Mouse (Mus musculus): ENCODE results near the gene Pde4d. TPM values are rescaled to one million over a fixed set of nuclear protein-coding genes. Genes with fewer than 3 reads are reported as not detected.

Pde4d gene
- polyA plus RNA-seq, 2 experiments: 11.7 to 17.3 TPM

DNA sequence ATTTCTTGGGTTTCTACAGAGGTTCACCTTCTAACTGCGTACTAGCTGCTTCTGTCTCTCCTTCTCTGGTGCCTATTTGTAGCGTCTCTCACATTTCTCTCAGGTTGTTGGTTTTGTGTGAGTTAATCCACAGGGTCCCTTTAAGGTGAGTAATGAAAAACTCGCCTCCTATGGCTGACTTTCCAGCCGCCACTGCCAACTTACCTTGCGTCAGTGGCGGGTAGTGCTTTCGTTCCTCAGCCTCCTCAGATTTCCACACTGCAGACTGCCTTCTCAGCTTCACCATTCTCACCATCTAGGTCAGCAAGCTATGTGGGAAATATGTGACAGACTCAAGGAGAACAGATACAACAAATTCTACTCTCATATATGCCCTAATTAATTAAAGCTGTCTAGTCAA is 977.8 kb downstream of the Pde4d start:
- Histone ChIP-seq H3K4me3 (replicated peaks; ENCODE audit: low read length) (no peak overlapping the region), H3K4me1 (ENCODE audit: control insufficient read depth, insufficient read depth, low read length) (peaks cover 3% of the 10 kb centered on the region; the same call in 1 of the 2 replicates), H3K9ac (ENCODE audit: low read depth, low read length, severe bottlenecking) (no peak overlapping the region), H3K4me2 (replicated peaks; ENCODE audit: low read depth, low read length, severe bottlenecking) (no peak overlapping the region), H3K27me3 (ENCODE audit: control insufficient read depth, insufficient read depth, low read length) (no peaks in the 10 kb centered on the region), H3K9me3 (ENCODE audit: control insufficient read depth, low read length) (no peaks in the 10 kb centered on the region), H3K36me3 (ENCODE audit: control insufficient read depth, insufficient read depth, low read length) (no peaks in the 10 kb centered on the region), H3K27ac (replicated peaks; ENCODE audit: low read depth, low read length) (no peak overlapping the region)
- WGBS: 48% methylated on average over 7 of the region's 7 CpGs
- DNase-seq (ENCODE audit: low spot score) (no peak), ATAC-seq (ENCODE audit: low FRiP score, low read depth) (no peak)
- no peak for TF ChIP-seq POLR2A (IDR thresholded peaks at IDR 0.05; ENCODE audit: borderline replicate concordance, extremely low read depth, insufficient read depth, insufficient read length)

DNA sequence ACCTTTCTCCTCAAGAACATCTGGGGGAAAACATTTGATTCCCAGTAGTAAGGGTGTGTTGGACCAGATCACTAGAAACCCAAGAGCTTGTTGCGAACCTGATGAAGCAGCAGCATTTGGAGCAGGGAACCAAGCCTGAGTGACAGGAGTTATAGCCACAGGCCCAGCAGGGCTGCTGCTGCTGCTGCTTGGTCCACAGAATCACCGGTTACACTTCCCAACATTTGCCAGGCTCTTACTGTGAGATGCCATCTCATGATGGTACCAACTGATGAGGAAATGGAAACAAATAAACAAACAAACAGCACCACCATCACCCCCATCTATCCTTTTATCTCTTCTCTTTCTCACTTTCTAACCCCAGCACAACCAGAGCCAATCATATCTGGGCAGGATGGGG is 979.8 kb downstream of the Pde4d start:
- WGBS: 89% methylated on average over 2 of the region's 2 CpGs
- Histone ChIP-seq H3K27me3 (ENCODE audit: control insufficient read depth, insufficient read depth, low read length) (no peaks in the 10 kb centered on the region), H3K4me1 (ENCODE audit: control insufficient read depth, insufficient read depth, low read length) (peaks cover 3% of the 10 kb centered on the region; the same call in 1 of the 2 replicates), H3K4me3 (replicated peaks; ENCODE audit: low read length) (no peak overlapping the region), H3K9me3 (ENCODE audit: control insufficient read depth, low read length) (no peaks in the 10 kb centered on the region), H3K9ac (ENCODE audit: low read depth, low read length, severe bottlenecking) (no peak overlapping the region), H3K36me3 (ENCODE audit: control insufficient read depth, insufficient read depth, low read length) (no peaks in the 10 kb centered on the region), H3K27ac (replicated peaks; ENCODE audit: low read depth, low read length) (no peak overlapping the region), H3K4me2 (replicated peaks; ENCODE audit: low read depth, low read length, severe bottlenecking) (no peak overlapping the region)
- ATAC-seq (ENCODE audit: low FRiP score, low read depth): no peak
- no peak for DNase-seq (ENCODE audit: low spot score)
- TF ChIP-seq POLR2A (IDR thresholded peaks at IDR 0.05; ENCODE audit: borderline replicate concordance, extremely low read depth, insufficient read depth, insufficient read length): no peak

GRCm38 (mm10) chr13:109437231-109437776 is 987.6 kb downstream of the Pde4d start:
- no peak overlapping the region for H3K9ac ChIP-seq (ENCODE audit: low read depth, low read length, severe bottlenecking)
- no peak for TF ChIP-seq POLR2A (IDR thresholded peaks at IDR 0.05; ENCODE audit: borderline replicate concordance, extremely low read depth, insufficient read depth, insufficient read length)
- H3K27me3 ChIP-seq (ENCODE audit: control insufficient read depth, insufficient read depth, low read length): no peaks in the 10 kb centered on the region
- H3K27ac ChIP-seq (replicated peaks; ENCODE audit: low read depth, low read length): no peak overlapping the region
- H3K4me3 ChIP-seq (replicated peaks; ENCODE audit: low read length): no peak overlapping the region
- ATAC-seq (ENCODE audit: low FRiP score, low read depth): no peak
- no peak for DNase-seq (ENCODE audit: low spot score)
- 81% methylated on average over 4 of the region's 4 CpGs for WGBS
- peaks cover 3% of the 10 kb centered on the region; the same call in 1 of the 2 replicates for H3K4me1 ChIP-seq (ENCODE audit: control insufficient read depth, insufficient read depth, low read length)
- H3K9me3 ChIP-seq (ENCODE audit: control insufficient read depth, low read length): no peaks in the 10 kb centered on the region
- H3K4me2 ChIP-seq (replicated peaks; ENCODE audit: low read depth, low read length, severe bottlenecking): no peak overlapping the region
- no peaks in the 10 kb centered on the region for H3K36me3 ChIP-seq (ENCODE audit: control insufficient read depth, insufficient read depth, low read length)

DNA sequence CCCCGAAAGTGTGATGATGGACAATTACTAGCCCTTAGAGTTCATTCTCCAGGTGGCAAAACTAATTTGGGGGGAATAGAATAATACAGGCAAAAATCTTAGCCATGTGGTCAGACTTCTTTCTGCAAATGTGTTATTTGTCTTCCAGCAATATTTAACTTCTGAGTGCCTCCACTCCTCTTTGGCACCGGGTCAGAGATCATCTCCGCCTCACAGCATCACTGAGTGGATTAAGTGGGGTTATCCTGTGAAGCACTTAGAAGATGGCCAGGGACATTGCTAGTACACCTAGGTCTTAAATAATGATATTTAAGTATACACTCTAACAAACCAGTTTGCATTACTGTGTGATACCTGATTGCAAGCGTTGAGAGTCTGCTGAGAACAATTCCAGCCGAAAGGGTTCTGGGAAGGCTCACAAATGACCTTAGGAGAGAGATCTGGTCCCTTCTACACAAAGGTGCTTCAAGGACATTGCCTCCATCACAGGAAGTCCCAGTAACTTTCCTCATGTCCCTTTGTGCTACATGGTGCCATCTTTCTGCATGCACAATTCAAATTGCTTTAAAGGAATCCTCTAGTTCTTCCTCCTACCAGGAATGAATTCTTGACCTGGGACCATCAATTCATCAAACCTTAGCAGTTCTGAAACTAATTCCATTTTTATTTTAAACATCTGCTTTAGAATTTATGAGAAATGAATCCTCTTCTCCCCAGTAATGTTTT is 989.9 kb downstream of the Pde4d start:
- TF ChIP-seq POLR2A (IDR thresholded peaks at IDR 0.05; ENCODE audit: borderline replicate concordance, extremely low read depth, insufficient read depth, insufficient read length): no peak
- peak overlapping the region; percentile 75; the same call in 1 of the 2 replicates for H3K27ac ChIP-seq (replicated peaks; ENCODE audit: low read depth, low read length)
- WGBS: 62% methylated on average over 5 of the region's 5 CpGs
- H3K9ac ChIP-seq (ENCODE audit: low read depth, low read length, severe bottlenecking): no peak overlapping the region
- no peaks in the 10 kb centered on the region for H3K36me3 ChIP-seq (ENCODE audit: control insufficient read depth, insufficient read depth, low read length)
- H3K9me3 ChIP-seq (ENCODE audit: control insufficient read depth, low read length): no peaks in the 10 kb centered on the region
- peaks cover 6% of the 10 kb centered on the region for H3K4me1 ChIP-seq (ENCODE audit: control insufficient read depth, insufficient read depth, low read length)
- no peaks in the 10 kb centered on the region for H3K27me3 ChIP-seq (ENCODE audit: control insufficient read depth, insufficient read depth, low read length)
- H3K4me3 ChIP-seq (replicated peaks; ENCODE audit: low read length): peak overlapping the region; percentile 53
- DNase-seq (ENCODE audit: low spot score) (no peak), ATAC-seq (ENCODE audit: low FRiP score, low read depth) (no peak)
- H3K4me2 ChIP-seq (replicated peaks; ENCODE audit: low read depth, low read length, severe bottlenecking): peak overlapping the region; percentile 77

GRCm38 (mm10) chr13:109440331-109440730 is 990.6 kb downstream of the Pde4d start:
- ATAC-seq (ENCODE audit: low FRiP score, low read depth) (peak; percentile 82), DNase-seq (ENCODE audit: low spot score) (peak; percentile 88)
- H3K36me3 ChIP-seq (ENCODE audit: control insufficient read depth, insufficient read depth, low read length): no peaks in the 10 kb centered on the region
- H3K4me3 ChIP-seq (replicated peaks; ENCODE audit: low read length): peak overlapping the region; percentile 53
- peak overlapping the region; percentile 77 for H3K4me2 ChIP-seq (replicated peaks; ENCODE audit: low read depth, low read length, severe bottlenecking)
- 1% methylated on average over 8 of the region's 8 CpGs for WGBS
- peak overlapping the region; percentile 60 for H3K9ac ChIP-seq (ENCODE audit: low read depth, low read length, severe bottlenecking)
- H3K4me1 ChIP-seq (ENCODE audit: control insufficient read depth, insufficient read depth, low read length): peaks cover 6% of the 10 kb centered on the region
- peak overlapping the region; percentile 87 for H3K27ac ChIP-seq (replicated peaks; ENCODE audit: low read depth, low read length)
- no peaks in the 10 kb centered on the region for H3K27me3 ChIP-seq (ENCODE audit: control insufficient read depth, insufficient read depth, low read length)
- peak; percentile 32; the same call in 1 of the 2 replicates for TF ChIP-seq POLR2A (IDR thresholded peaks at IDR 0.05; ENCODE audit: borderline replicate concordance, extremely low read depth, insufficient read depth, insufficient read length)
- H3K9me3 ChIP-seq (ENCODE audit: control insufficient read depth, low read length): no peaks in the 10 kb centered on the region

All from limb, embryonic 14.5 days (tissue).